15 mouse cellular contexts compared by ENCODE assay signal in the genomic region with DNA sequence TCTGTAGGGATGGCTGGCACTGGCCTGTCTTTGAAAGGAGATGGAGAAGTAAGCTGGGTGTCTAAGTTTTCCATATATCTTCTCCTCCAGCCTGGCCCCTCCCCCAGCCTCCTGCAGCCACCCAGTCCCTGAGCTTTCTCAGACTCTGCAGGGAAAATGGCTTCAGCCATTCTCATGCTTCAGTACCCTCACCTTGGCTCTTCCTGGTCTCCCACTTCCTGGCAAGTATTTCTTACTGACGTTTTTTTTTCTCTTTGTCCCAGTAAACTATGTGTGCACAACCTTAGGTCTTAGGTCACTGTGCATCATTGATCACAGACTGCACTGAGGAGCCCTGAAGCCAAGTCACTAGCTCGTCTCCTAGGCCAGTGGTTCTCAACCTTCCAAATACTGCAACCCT.
"Had no signal": no experiment of that assay in that cellular context is flagged by ENCODE, and none has a peak within 500 bp of the region (broad histone marks: within the 10 kb centered on the region; RNA-seq: fewer than 3 reads in every experiment).

No protein-coding gene starts in this region.

- DNase-seq: left cerebral cortex, postnatal 4 days; lung, postnatal 14 days; right cerebral cortex, adult 18-20 months; right cerebral cortex, postnatal 25 days; thymus, postnatal 36 days had no signal

- H3K36me3 ChIP-seq: limb, embryonic 13.5 days; liver, embryonic 12.5 days; lung, embryonic 15.5 days; midbrain, embryonic 12.5 days; neural tube, embryonic 15.5 days had no signal

- ATAC-seq: inflammation-experienced regulatory T-cells, adult 6 months; liver, embryonic 12.5 days; midbrain, embryonic 16.5 days had no signal

- H3K4me3 ChIP-seq: layer of hippocampus, adult 2 months; limb, embryonic 13.5 days; liver, embryonic 12.5 days; lung, embryonic 15.5 days; megakaryocyte, embryonic 14.5 days; midbrain, embryonic 12.5 days; neural tube, embryonic 15.5 days had no signal

- H3K4me2 ChIP-seq: limb, embryonic 13.5 days; liver, embryonic 12.5 days; lung, embryonic 15.5 days; midbrain, embryonic 12.5 days; neural tube, embryonic 15.5 days had no signal

- H3K9ac ChIP-seq: limb, embryonic 13.5 days; liver, embryonic 12.5 days; lung, embryonic 15.5 days; midbrain, embryonic 12.5 days; neural tube, embryonic 15.5 days had no signal

- H3K9me3 ChIP-seq: limb, embryonic 13.5 days; liver, embryonic 12.5 days; lung, embryonic 15.5 days; megakaryocyte, embryonic 14.5 days; midbrain, embryonic 12.5 days; neural tube, embryonic 15.5 days had no signal

- H3K27ac ChIP-seq: layer of hippocampus, adult 2 months; limb, embryonic 13.5 days; liver, embryonic 12.5 days; lung, embryonic 15.5 days; macrophage; midbrain, embryonic 12.5 days; neural tube, embryonic 15.5 days had no signal

- H3K4me1 ChIP-seq: limb, embryonic 13.5 days; liver, embryonic 12.5 days; lung, embryonic 15.5 days; midbrain, embryonic 12.5 days; neural tube, embryonic 15.5 days had no signal

- H3K27me3 ChIP-seq: limb, embryonic 13.5 days; lung, embryonic 15.5 days; neural tube, embryonic 15.5 days had no signal
